Mouse (Mus musculus): ENCODE results near the gene Itpka.

GRCm38 (mm10) chr2:119696111-119696510, 46.0 kb upstream of the Itpka start:
- TF ChIP-seq CTCF (IDR thresholded peaks at IDR 0.05; ENCODE audit: low read depth), result no peak
- no peak for TF ChIP-seq EP300 (IDR thresholded peaks at IDR 0.05; ENCODE audit: low read depth)
